Mouse (Mus musculus) midbrain, embryonic 11.5 days (tissue): ENCODE data around the gene Nr2c2ap. TPM values are rescaled to one million over a fixed set of nuclear protein-coding genes. Genes with fewer than 3 reads are reported as not detected.

Source experiments
- ATAC-seq: fragments of 200-750 bp; cut with Nextera tagmentation; 2 replicates; pipeline ENCODE4 v1.8.0; 2017; ENCODE audit warnings: moderate TSS enrichment, moderate library complexity; ENCODE audit not compliant: low FRiP score
- DNase-seq: peaks from one replicate; pipeline ENCODE4 v3.0.0; 2015; ENCODE audit warnings: low spot score; ENCODE audit errors: missing footprints
- H3K27ac ChIP-seq: fragments of 300-500 bp; sonication (generic); 2 replicates; pipeline ENCODE4 v1.5.1; 2014; ENCODE audit warnings: low read depth, low read length
- H3K27me3 ChIP-seq: fragments of 300-500 bp; sonication (generic); 2 replicates; pipeline ENCODE4 v1.6.1; 2014; ENCODE audit warnings: mild to moderate bottlenecking, low read length, moderate library complexity, mixed read lengths; ENCODE audit not compliant: control insufficient read depth, insufficient read depth
- H3K36me3 ChIP-seq: fragments of 300-500 bp; sonication (generic); 2 replicates; pipeline ENCODE4 v1.6.1; 2014; ENCODE audit warnings: mild to moderate bottlenecking, low read length, moderate library complexity, mixed read lengths; ENCODE audit not compliant: control insufficient read depth, insufficient read depth
- H3K4me1 ChIP-seq: fragments of 300-500 bp; sonication (generic); 2 replicates; pipeline ENCODE4 v1.6.1; 2014; ENCODE audit warnings: low read length; ENCODE audit not compliant: control insufficient read depth, insufficient read depth
- H3K4me2 ChIP-seq: fragments of 300-500 bp; sonication (generic); 2 replicates; pipeline ENCODE4 v1.6.1; 2014; ENCODE audit warnings: mild to moderate bottlenecking, moderate library complexity
- H3K4me3 ChIP-seq: fragments of 300-500 bp; sonication (generic); 2 replicates; pipeline ENCODE4 v1.5.1; 2014; ENCODE audit warnings: low read depth, low read length
- H3K9ac ChIP-seq: fragments of 300-500 bp; sonication (generic); 2 replicates; pipeline ENCODE4 v1.6.1; 2014; ENCODE audit warnings: low read length
- H3K9me3 ChIP-seq: fragments of 300-500 bp; sonication (generic); 2 replicates; pipeline ENCODE4 v1.6.1; 2016; ENCODE audit warnings: low read length; ENCODE audit not compliant: control insufficient read depth
- WGBS: fragments of 180-500 bp; shearing (Covaris S2); extraction: QIAGEN DNeasy Blood & Tissue Kit; methylation state at CpG from one replicate; pipeline ENCODE4 v1.1.7; 2014; 5-methylcytosine and 5-hydroxymethylcytosine counted together
- polyA plus RNA-seq: library from polyadenylated mRNA; unstranded; fragments of >200 nt; fragmentation: Nextera tagmentation; extraction: Ambion mirVana; gene quantifications from 2 replicates; pipeline ENCODE4 v1.2.1, GENCODE M21; 2014

The Nr2c2ap gene
- polyA plus RNA-seq, 1 experiment from 2014 or later: 14.3 TPM

- Histone ChIP-seq H3K27ac (no peak overlapping the region), H3K4me1 (peaks cover 17% of the 10 kb centered on the region), H3K9me3 (no peaks in the 10 kb centered on the region), H3K9ac (no peak overlapping the region), H3K4me2 (no peak overlapping the region), H3K36me3 (peaks cover 7% of the 10 kb centered on the region; the same call in 1 of the 2 replicates), H3K4me3 (no peak overlapping the region), H3K27me3 (peaks cover 54% of the 10 kb centered on the region)
- 67% methylated on average over 13 of the region's 13 CpGs for WGBS
- DNase-seq (peak; percentile 35), ATAC-seq (no peak)
Measured at GRCm38 (mm10) chr8:70114892-70115291, 16.2 kb upstream of the Nr2c2ap start.

GRCm38 (mm10) chr8:70117611-70118010 is 13.5 kb upstream of the Nr2c2ap start:
- Histone ChIP-seq H3K4me3 (no peak overlapping the region), H3K9ac (no peak overlapping the region; the same call in 1 of the 2 replicates), H3K4me1 (peaks cover 13% of the 10 kb centered on the region), H3K27ac (no peak overlapping the region), H3K9me3 (no peaks in the 10 kb centered on the region), H3K27me3 (peaks cover 33% of the 10 kb centered on the region), H3K4me2 (peak overlapping the region; percentile 8; the same call in 1 of the 2 replicates), H3K36me3 (no peaks in the 10 kb centered on the region)
- ATAC-seq (no peak), DNase-seq (no peak)
- 7% methylated on average over 9 of the region's 9 CpGs for WGBS

- DNase-seq (peak; percentile 93), ATAC-seq (peak; percentile 88)
- Histone ChIP-seq H3K9ac (peak overlapping the region; percentile 81), H3K27me3 (peaks cover 19% of the 10 kb centered on the region), H3K4me1 (peaks cover 11% of the 10 kb centered on the region; the same call in 1 of the 2 replicates), H3K36me3 (no peaks in the 10 kb centered on the region), H3K4me3 (peak overlapping the region; percentile 53), H3K9me3 (no peaks in the 10 kb centered on the region), H3K27ac (peak overlapping the region; percentile 80), H3K4me2 (peak overlapping the region; percentile 80)
- 6% methylated on average over 17 of the region's 17 CpGs for WGBS
Measured at GRCm38 (mm10) chr8:70118726-70119700, 12.1 kb upstream of the Nr2c2ap start.

GRCm38 (mm10) chr8:70120667-70121066 is 10.5 kb upstream of the Nr2c2ap start, which contains the start of gene Ncan:
Gene Ncan (minus strand): TSS chr8:70120873.
- Histone ChIP-seq H3K27me3 (peaks cover 5% of the 10 kb centered on the region; the same call in 1 of the 2 replicates), H3K4me3 (peak within 1 kb of the TSS; percentile 53), H3K9ac (peak within 1 kb of the TSS; percentile 81), H3K27ac (peak within 1 kb of the TSS; percentile 80), H3K4me2 (peak within 1 kb of the TSS; percentile 80), H3K4me1 (peaks cover 11% of the 10 kb centered on the region; the same call in 1 of the 2 replicates), H3K9me3 (no peaks in the 10 kb centered on the region), H3K36me3 (no peaks in the 10 kb centered on the region)
- DNase-seq: peak; percentile 98
- peak; percentile 79 for ATAC-seq
- WGBS: 1% methylated on average over 19 of the region's 19 CpGs

- no peaks in the 10 kb centered on the region for H3K9me3 ChIP-seq
- no peaks in the 10 kb centered on the region for H3K36me3 ChIP-seq
- peaks cover 9% of the 10 kb centered on the region; the same call in 1 of the 2 replicates for H3K4me1 ChIP-seq
- H3K4me3 ChIP-seq: no peak overlapping the region
- ATAC-seq (no peak), DNase-seq (peak; percentile 28)
- no peaks in the 10 kb centered on the region for H3K27me3 ChIP-seq
- H3K4me2 ChIP-seq: no peak overlapping the region
- no peak overlapping the region for H3K9ac ChIP-seq
- H3K27ac ChIP-seq: no peak overlapping the region
- 51% methylated on average over 2 of the region's 2 CpGs for WGBS
Measured at GRCm38 (mm10) chr8:70122863-70123262, 8.3 kb upstream of the Nr2c2ap start.

GRCm38 (mm10) chr8:70124992-70125391 is 6.1 kb upstream of the Nr2c2ap start:
- ATAC-seq (no peak), DNase-seq (peak; percentile 39)
- Histone ChIP-seq H3K27me3 (no peaks in the 10 kb centered on the region), H3K9ac (no peak overlapping the region), H3K36me3 (no peaks in the 10 kb centered on the region), H3K4me2 (no peak overlapping the region), H3K4me3 (no peak overlapping the region), H3K9me3 (no peaks in the 10 kb centered on the region), H3K27ac (no peak overlapping the region), H3K4me1 (no peaks in the 10 kb centered on the region)
- WGBS: 67% methylated on average over 8 of the region's 8 CpGs

GRCm38 (mm10) chr8:70128435-70128834 is 2.7 kb upstream of the Nr2c2ap start:
- ATAC-seq (no peak), DNase-seq (no peak)
- Histone ChIP-seq H3K27me3 (no peaks in the 10 kb centered on the region), H3K27ac (no peak overlapping the region), H3K9me3 (no peaks in the 10 kb centered on the region), H3K4me2 (no peak overlapping the region), H3K4me3 (no peak overlapping the region), H3K9ac (no peak overlapping the region), H3K4me1 (peaks cover 4% of the 10 kb centered on the region), H3K36me3 (no peaks in the 10 kb centered on the region)
- WGBS: 79% methylated on average over 3 of the region's 3 CpGs

- Histone ChIP-seq H3K4me2 (no peak overlapping the region), H3K4me1 (peaks cover 4% of the 10 kb centered on the region), H3K27me3 (no peaks in the 10 kb centered on the region), H3K27ac (no peak overlapping the region), H3K4me3 (no peak overlapping the region), H3K36me3 (peaks cover 4% of the 10 kb centered on the region), H3K9me3 (no peaks in the 10 kb centered on the region), H3K9ac (no peak overlapping the region)
- no peak for DNase-seq
- no peak for ATAC-seq
- WGBS: 74% methylated on average over 9 of the region's 9 CpGs
Measured at GRCm38 (mm10) chr8:70129309-70129952, 1.7 kb upstream of the Nr2c2ap start.

GRCm38 (mm10) chr8:70130066-70130465 is 1.1 kb upstream of the Nr2c2ap start:
- DNase-seq: no peak
- no peak overlapping the region for H3K9ac ChIP-seq
- H3K27ac ChIP-seq: no peak overlapping the region
- H3K4me2 ChIP-seq: no peak overlapping the region
- peaks cover 4% of the 10 kb centered on the region for H3K36me3 ChIP-seq
- H3K4me1 ChIP-seq: peaks cover 4% of the 10 kb centered on the region
- WGBS: 71% methylated on average over 3 of the region's 3 CpGs
- no peak for ATAC-seq
- H3K27me3 ChIP-seq: no peaks in the 10 kb centered on the region
- no peak overlapping the region for H3K4me3 ChIP-seq
- H3K9me3 ChIP-seq: no peaks in the 10 kb centered on the region
